Mouse (Mus musculus) 416B (cell line): ENCODE results near the gene Hsd17b12.

Experiments used
- DNase-seq: peaks from one replicate; pipeline ENCODE4 v3.0.0; 2011; ENCODE audit warnings: low read depth

Gene Hsd17b12

GRCm38 (mm10) chr2:94069482-94069881, 88.3 kb downstream of the Hsd17b12 start:
- DNase-seq, result peak; percentile 12

DNA sequence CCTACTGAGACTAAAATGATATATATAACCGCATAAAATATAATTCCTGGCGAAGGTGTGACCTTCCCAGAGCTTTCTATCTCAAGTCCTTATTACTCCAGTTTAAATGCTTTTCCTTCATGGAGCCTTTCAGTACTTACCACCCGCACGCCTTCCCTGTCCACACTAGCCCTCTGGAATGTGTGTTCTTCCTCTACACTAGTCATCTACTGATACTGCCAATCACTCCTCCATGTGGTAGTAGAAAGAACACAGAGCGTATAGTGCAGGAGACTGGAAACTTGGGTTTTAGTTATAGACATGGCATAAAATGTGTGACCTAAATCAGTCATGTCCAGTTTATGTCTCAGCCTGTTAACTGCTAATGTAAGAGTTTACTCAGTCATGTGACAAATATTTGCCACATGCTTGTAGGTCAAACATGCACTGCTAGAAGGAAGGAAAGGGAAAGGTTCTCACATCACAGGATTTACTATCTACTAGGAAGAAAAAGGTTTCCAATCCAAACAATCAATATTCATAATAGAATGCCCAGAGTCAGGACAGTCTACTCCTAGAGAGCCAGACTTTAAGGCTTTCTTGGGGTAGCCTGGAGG, 91.1 kb downstream of the Hsd17b12 start:
- no peak for DNase-seq

- DNase-seq, result no peak
Measured at GRCm38 (mm10) chr2:94066120-94066519, 91.6 kb downstream of the Hsd17b12 start.

DNA sequence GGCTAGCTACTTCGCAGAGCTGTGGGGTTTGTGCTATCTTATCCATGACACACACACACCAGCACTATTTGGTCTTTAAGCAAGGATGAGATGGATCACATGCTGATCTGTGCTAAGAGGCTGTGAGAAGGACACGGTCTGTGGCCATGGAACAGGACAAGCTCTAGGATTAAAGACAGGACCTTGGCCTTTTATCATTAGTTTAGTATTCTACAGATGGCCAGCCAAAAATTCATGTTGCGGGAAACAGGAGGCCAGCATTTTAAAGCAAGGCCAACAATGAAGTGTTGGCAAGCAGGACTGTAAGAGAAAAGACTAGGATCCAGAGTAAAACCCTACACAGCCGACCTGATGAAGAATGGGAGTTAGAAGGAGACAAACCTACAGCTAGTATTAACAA, 95.0 kb downstream of the Hsd17b12 start:
- no peak for DNase-seq

- DNase-seq, result peak; percentile 22
Measured at GRCm38 (mm10) chr2:94059459-94059858, 98.3 kb downstream of the Hsd17b12 start.

DNA sequence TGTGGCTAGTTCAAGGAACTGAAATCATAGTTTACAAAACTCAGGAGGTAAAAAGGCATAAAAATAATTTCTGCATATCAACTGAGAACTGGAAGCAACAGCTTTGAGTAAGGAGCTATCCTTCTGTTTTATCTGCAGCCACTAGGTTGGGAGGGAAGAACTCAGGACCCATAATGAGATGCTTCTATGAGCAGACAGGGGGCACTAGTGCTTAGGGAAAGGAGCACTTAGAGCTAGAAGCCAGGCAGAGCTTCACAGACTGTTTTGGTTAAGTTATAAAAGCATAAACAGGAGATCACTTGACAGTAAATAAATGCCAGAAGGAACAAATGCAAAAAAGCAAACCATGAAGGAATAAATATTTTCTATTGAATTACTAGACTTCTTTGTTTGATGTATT, 103.0 kb downstream of the Hsd17b12 start:
- DNase-seq, result peak; percentile 75

GRCm38 (mm10) chr2:94051952-94052351, 105.8 kb downstream of the Hsd17b12 start:
- peak; percentile 78 for DNase-seq

DNA sequence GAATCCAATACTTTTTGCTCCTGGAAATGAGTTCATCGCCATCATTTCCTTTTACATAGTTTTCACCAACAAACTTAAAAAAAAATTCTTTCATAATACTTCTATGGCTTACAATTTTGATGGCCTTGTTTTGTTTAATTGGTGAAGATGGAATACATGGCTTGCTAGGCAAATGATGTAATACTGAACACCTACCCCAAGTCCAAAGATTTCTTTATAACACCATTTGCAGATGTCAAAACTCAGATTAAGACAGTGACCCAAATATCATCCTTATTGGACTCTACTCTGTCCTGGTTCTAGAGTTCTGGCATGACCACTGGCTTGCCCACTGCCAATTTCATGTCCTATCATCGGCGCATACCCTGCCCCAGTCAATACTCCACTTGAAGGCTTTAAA, 106.9 kb downstream of the Hsd17b12 start:
- no peak for DNase-seq

GRCm38 (mm10) chr2:94049471-94050176, 108.1 kb downstream of the Hsd17b12 start:
- DNase-seq, result no peak

- DNase-seq, result no peak
Measured at GRCm38 (mm10) chr2:94048733-94049470, 108.9 kb downstream of the Hsd17b12 start.

DNA sequence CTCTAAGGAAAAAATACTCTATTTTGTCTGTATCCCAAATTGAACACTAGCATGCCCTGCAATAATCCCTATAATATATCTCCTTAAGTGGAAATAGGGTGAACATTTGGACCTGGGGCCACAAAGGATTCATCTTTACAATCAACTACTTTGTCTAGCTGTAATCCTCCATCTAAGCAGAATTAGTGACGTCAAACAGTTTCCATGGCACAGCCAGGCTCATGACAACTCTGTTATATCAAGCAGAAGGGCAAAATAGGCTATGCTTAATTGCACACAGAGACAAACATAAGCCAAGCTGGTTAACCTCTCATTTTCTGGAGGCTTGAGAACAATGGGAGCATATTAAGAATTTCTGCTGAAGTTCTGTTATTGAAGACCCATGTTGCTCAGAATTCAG, 109.5 kb downstream of the Hsd17b12 start:
- no peak for DNase-seq

DNA sequence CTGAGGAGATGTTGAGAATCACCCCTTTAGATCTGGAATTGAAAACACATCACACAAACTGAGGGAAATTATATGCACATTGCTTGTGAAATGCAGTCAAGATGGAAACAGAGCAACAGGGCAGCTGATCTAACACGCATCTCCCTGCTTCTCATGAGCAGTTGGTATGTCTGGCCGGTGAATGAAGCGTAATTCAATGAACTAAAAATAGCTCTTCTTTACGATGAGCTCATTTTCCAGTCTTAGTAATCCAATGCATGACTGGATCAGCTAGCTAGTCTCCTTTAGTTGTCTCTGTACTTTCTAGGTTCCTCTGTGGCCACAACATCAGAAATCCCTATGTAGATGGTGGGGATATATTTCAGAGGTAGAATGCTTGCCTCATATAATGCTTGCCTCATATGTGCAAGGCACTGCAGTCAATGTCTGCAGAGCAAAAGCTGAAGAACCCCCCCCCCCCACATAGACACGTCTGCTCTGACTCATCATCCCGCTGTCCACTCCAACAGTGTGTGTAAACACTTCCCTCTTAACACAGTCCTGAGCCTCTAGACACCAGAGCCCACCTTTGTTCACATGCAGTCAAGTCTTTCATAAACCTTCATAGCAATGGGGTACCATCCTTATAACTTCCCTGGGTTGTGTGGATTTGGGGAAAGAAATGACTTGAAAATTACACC, 112.2 kb downstream of the Hsd17b12 start:
- peak; percentile 77 for DNase-seq

GRCm38 (mm10) chr2:94044174-94044573, 113.6 kb downstream of the Hsd17b12 start:
- no peak for DNase-seq

GRCm38 (mm10) chr2:94043662-94044061, 114.1 kb downstream of the Hsd17b12 start:
- no peak for DNase-seq

DNA sequence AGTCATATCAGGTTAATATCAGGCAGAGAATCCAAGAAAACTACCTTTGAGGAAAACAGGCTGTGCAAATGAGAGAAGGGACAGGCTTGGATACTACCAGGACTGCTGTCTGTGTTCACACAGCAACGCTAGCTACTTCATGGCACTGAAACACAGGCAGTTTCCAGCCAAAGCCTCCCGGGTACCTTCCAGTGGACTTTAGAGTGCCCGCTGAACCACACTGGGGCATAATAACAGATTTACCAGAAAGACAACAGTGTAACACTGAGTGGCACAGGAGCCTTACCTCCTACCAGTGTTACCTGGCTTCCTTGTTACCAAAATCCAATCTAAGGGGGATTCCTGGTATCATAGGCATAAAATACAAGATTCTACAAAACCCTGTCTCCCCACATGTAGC, 115.3 kb downstream of the Hsd17b12 start:
- no peak for DNase-seq

- peak; percentile 11 for DNase-seq
Measured at GRCm38 (mm10) chr2:94040391-94041125, 117.2 kb downstream of the Hsd17b12 start.

DNA sequence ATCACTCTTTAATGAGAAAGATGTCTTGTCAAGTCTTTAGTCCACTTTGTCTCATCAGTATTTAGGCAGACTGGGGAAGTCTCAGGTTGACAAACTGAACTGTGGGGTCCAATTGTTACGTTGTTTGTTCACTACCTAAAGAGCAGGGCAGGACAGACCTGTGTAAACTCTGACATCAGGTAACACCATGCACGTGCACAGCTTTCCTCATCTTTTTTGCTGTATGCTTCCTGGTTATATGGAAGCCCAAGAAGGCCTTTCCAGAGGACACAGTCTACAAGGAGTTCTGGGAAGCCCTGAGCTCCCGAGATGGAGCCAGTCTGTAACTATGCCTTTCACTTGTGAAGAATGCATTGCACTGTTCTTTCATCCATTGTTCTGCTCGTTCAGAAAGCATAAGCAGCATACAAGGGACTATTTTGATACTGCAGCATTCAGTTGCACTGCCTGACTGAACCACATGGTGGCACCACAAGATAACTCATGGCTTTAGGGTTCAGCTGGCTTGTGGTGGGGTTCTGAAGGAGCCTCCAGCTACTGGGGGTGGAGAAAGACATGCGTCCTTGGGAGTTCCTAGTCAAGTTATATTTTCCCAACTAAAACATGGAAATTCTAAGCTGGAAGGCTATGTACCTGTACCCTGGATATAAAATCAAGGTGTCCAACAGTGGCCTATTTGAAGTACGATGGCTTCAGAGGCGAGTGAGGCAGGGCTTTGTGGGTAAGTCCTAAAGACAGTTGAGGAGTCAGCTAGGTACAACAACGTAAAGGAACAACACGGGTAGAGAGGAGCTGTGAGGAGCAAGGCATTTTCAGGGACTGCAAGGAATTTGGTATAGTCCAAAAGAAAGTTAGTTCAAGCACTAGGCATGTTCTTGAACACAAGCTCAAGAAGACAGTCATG, 122.1 kb downstream of the Hsd17b12 start:
- DNase-seq, result peak; percentile 60

DNA sequence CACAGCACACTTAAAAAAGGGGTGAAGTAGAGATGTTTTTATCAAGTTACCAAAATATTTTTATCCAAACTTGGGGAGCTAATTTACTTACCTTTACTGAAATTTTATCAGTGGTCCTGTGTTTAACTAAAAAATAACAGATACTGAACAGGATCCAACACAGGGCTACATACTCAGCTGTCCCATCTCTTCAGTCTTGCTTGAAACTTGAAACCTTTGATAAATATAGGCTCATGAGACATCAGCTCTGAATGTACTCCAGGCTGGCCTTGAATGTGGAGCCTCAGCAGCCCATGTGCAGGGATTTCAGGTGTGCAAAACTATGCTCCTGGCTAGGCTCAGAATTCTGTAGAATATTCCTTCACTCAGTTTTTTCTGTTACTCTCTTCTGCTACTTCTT, 127.2 kb downstream of the Hsd17b12 start:
- DNase-seq, result no peak

GRCm38 (mm10) chr2:94024637-94025036, 133.1 kb downstream of the Hsd17b12 start:
- DNase-seq, result no peak

GRCm38 (mm10) chr2:94010335-94011291, 147.2 kb downstream of the Hsd17b12 start, which contains the start of gene Alkbh3:
Gene Alkbh3, minus strand, starts transcription at chr2:94010807.
- DNase-seq, result peak; percentile 94
